8 mouse cellular contexts compared by ENCODE assay signal in genomic region chr15:84192058-84192791, GRCm38 (mm10). TPM values are rescaled to one million over a fixed set of nuclear protein-coding genes. Genes with fewer than 3 reads are reported as not detected.
A peak's percentile ranks its signal among the peaks of the same experiment; 100 is the strongest.
DNase-seq lines count a peak whose midpoint lies in the region; ATAC-seq lines count a peak whose summit lies in the region.

TSS of gene Samm50 (plus strand) at chr15:84192241.

- peaks cover 19% of the 10 kb centered on the region for H3K36me3 ChIP-seq in heart, embryonic 13.5 days
- peaks cover 29% of the 10 kb centered on the region for H3K36me3 ChIP-seq in liver, embryonic 12.5 days
- H3K36me3 ChIP-seq in stomach, embryonic 15.5 days, result peaks cover 6% of the 10 kb centered on the region

- WGBS in heart, embryonic 13.5 days, result 4% methylated on average over 48 of the region's 48 CpGs
- WGBS in liver, embryonic 12.5 days (ENCODE audit: insufficient replicate concordance), result 4% methylated on average over 48 of the region's 48 CpGs
- 6% methylated on average over 48 of the region's 48 CpGs for WGBS in stomach, embryonic 15.5 days

- DNase-seq in CD4-positive, CD25-positive, alpha-beta regulatory T cell, adult 2 months (ENCODE audit: low read depth, low spot score), result peak; percentile 96
- peak; percentile 46 for DNase-seq in fat pad, adult 2 months (ENCODE audit: extremely low read depth, low read depth, low spot score)
- peak; percentile 93 for DNase-seq in kidney, postnatal 10 days
- DNase-seq in natural killer cell, adult 2 months (ENCODE audit: low spot score in 2 of 2), result peak; percentile 90

- H3K9ac ChIP-seq in heart, embryonic 13.5 days, result peak within 1 kb of the TSS; percentile 95
- peak within 1 kb of the TSS; percentile 83 for H3K9ac ChIP-seq in liver, embryonic 12.5 days
- H3K9ac ChIP-seq in stomach, embryonic 15.5 days, result peak within 1 kb of the TSS; percentile 60

- H3K4me3 ChIP-seq in brown adipose tissue, adult 24 weeks (ENCODE audit: insufficient read depth, low read depth, low read length), result peak within 1 kb of the TSS; percentile 95
- peak within 1 kb of the TSS; percentile 89 for H3K4me3 ChIP-seq in heart, embryonic 13.5 days
- H3K4me3 ChIP-seq in liver, embryonic 12.5 days, result peak within 1 kb of the TSS; percentile 84
- peak within 1 kb of the TSS; percentile 77 for H3K4me3 ChIP-seq in stomach, embryonic 15.5 days (replicated peaks)

- no peaks in the 10 kb centered on the region for H3K27me3 ChIP-seq in heart, embryonic 13.5 days (replicated peaks)
- no peaks in the 10 kb centered on the region for H3K27me3 ChIP-seq in liver, embryonic 12.5 days (replicated peaks)
- no peaks in the 10 kb centered on the region for H3K27me3 ChIP-seq in stomach, embryonic 15.5 days (replicated peaks)

- peak within 1 kb of the TSS; percentile 78 for H3K4me2 ChIP-seq in heart, embryonic 13.5 days
- H3K4me2 ChIP-seq in liver, embryonic 12.5 days, result peak within 1 kb of the TSS; percentile 82
- H3K4me2 ChIP-seq in stomach, embryonic 15.5 days, result peak within 1 kb of the TSS; percentile 62

- H3K9me3 ChIP-seq in heart, embryonic 13.5 days, result no peaks in the 10 kb centered on the region
- no peaks in the 10 kb centered on the region for H3K9me3 ChIP-seq in liver, embryonic 12.5 days (replicated peaks)
- H3K9me3 ChIP-seq in stomach, embryonic 15.5 days, result no peaks in the 10 kb centered on the region

- H3K4me1 ChIP-seq in brown adipose tissue, adult 24 weeks (ENCODE audit: control insufficient read depth, insufficient read depth, insufficient read length, low read length), result peaks cover 21% of the 10 kb centered on the region
- peaks cover 14% of the 10 kb centered on the region for H3K4me1 ChIP-seq in heart, embryonic 13.5 days
- peaks cover 39% of the 10 kb centered on the region for H3K4me1 ChIP-seq in liver, embryonic 12.5 days
- peaks cover 4% of the 10 kb centered on the region; the same call in 1 of the 2 replicates for H3K4me1 ChIP-seq in stomach, embryonic 15.5 days

- peak; percentile 95 for ATAC-seq in heart, embryonic 13.5 days (ENCODE audit: extremely low read depth, insufficient number of reproducible peaks, low FRiP score, low TSS enrichment)
- ATAC-seq in liver, embryonic 12.5 days, result peak; percentile 97
- peak; percentile 96 for ATAC-seq in stomach, embryonic 15.5 days (ENCODE audit: insufficient read depth, low FRiP score, low read depth)

- peak within 1 kb of the TSS; percentile 95 for H3K27ac ChIP-seq in brown adipose tissue, adult 24 weeks (replicated peaks; ENCODE audit: low read depth, low read length)
- peak within 1 kb of the TSS; percentile 97 for H3K27ac ChIP-seq in heart, embryonic 13.5 days (replicated peaks)
- H3K27ac ChIP-seq in liver, embryonic 12.5 days, result peak within 1 kb of the TSS; percentile 95
- peak within 1 kb of the TSS; percentile 94 for H3K27ac ChIP-seq in stomach, embryonic 15.5 days

RNA-seq across cellular contexts. Expression of gene Samm50, which starts in this region (rescaled TPM):
- 177 and 266 TPM in 2 replicates for polyA plus RNA-seq in brown adipose tissue, adult 24 weeks (2012; ENCODE audit: insufficient read depth, insufficient read length, missing spikeins)
- 103 and 117 TPM in 2 replicates for polyA plus RNA-seq in heart, embryonic 13.5 days (2015; fragmentation: Nextera tagmentation; extraction: Ambion mirVana)
- 110 and 112 TPM in 2 replicates for polyA plus RNA-seq in liver, embryonic 12.5 days (2016; fragmentation: Nextera tagmentation; extraction: Ambion mirVana)
- 103 and 118 TPM in 2 replicates for polyA plus RNA-seq in stomach, embryonic 15.5 days (2015; fragmentation: Nextera tagmentation; extraction: Ambion mirVana)

Comparison
In these comparisons a context has a peak if more than half of its experiments do, and no peak if none do; other contexts are left out.
1. Peak in every context shown above with its lines: DNase-seq, ATAC-seq, H3K4me3 ChIP-seq and H3K27ac ChIP-seq.
2. DNase-seq: peak in every context shown above with its lines; median percentile 96 in CD4-positive, CD25-positive, alpha-beta regulatory T cell, adult 2 months; 93 in kidney, postnatal 10 days; 90 in natural killer cell, adult 2 months; 46 in fat pad, adult 2 months.